Mouse (Mus musculus): ENCODE data around the gene Kdm2a. TPM values are rescaled to one million over a fixed set of nuclear protein-coding genes. Genes with fewer than 3 reads are reported as not detected.

The Kdm2a gene
- polyA plus RNA-seq, 1 experiment = 98.9 TPM

DNA sequence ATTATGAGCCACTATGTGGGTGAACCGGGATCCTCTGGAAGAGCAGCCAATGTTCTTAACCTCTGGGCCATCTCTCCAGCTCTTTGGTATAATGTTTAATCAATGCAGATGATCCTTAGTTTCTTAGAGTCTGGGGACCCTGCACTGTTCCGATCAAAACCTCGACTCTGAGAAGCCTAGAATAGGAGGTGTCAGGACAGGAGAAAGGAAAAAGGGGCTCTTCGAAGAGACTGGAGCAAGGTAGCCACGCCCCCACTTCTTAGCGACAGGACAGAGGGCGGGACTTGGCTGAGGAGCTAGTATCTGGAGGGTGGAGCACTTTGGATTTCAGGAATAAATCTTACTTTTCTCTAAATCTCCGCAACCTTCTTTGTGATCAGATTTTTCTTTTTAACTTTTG, 42.1 kb upstream of the Kdm2a start:
- peaks cover 4% of the 10 kb centered on the region for H3K4me1 ChIP-seq (ENCODE audit: control insufficient read depth, insufficient read depth, insufficient read length)
- DNase-seq (ENCODE audit: low read depth in 1 of 2, low spot score in 2 of 2) = no peak
- H3K27me3 ChIP-seq (ENCODE audit: control insufficient read depth, insufficient read depth, low read length) = peaks cover 13% of the 10 kb centered on the region
- no peaks in the 10 kb centered on the region for H3K36me3 ChIP-seq (ENCODE audit: control insufficient read depth, insufficient read depth, low read length)
- no peak overlapping the region for H3K27ac ChIP-seq (ENCODE audit: insufficient read depth, low read length)
- no peak for TF ChIP-seq POLR2A (IDR thresholded peaks at IDR 0.05; ENCODE audit: low read depth, low read length)
- TF ChIP-seq CTCF (IDR thresholded peaks at IDR 0.05; ENCODE audit: extremely low read depth, insufficient read depth, insufficient read length, insufficient replicate concordance) = no peak
- 21% methylated on average over 8 of the region's 8 CpGs for WGBS
- H3K4me3 ChIP-seq (ENCODE audit: extremely low read depth, insufficient read depth, insufficient read length) = no peak overlapping the region

DNA sequence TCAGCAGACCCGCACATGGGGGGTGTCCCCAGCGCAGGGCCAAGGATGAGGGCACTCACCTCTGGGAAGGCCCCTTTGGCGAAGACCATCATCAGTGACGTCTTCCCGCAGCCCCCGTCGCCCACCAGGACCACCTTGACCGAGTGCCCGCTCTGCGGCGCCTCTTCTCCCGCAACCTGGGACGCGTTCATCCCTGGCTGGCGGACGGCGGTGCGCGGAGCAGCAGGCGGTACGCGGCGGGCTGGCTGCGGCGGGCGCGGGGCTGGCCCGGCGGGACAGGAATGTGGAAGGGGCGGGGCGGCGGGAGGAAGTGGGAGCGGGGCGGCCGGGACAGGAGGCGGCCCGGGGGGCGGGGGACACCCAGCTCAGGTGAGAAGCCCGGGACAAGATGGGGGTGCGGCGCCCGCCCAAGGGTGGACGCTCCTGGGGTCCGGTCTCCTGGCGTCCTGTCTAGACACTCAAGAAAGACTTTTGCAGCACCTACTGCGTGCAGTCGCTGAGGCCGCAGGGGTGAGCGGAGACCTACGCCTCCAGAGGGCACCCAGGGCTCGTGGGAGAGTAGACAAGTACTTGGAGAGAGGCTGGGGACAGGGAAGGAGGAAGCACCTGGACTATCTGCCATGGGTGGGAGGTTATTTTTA, 41.2 kb upstream of the Kdm2a start, which contains the start of gene Rhod:
Gene Rhod (minus strand): TSS at position 272 of the 641 bp plus-strand sequence.
- H3K27me3 ChIP-seq (ENCODE audit: control insufficient read depth, insufficient read depth, low read length) = peaks cover 13% of the 10 kb centered on the region
- WGBS = 3% methylated on average over 44 of the region's 51 CpGs
- H3K4me1 ChIP-seq (ENCODE audit: control insufficient read depth, insufficient read depth, insufficient read length) = peaks cover 4% of the 10 kb centered on the region
- H3K36me3 ChIP-seq (ENCODE audit: control insufficient read depth, insufficient read depth, low read length) = no peaks in the 10 kb centered on the region
- peak in 1 of 2 experiments; percentile 21 for DNase-seq (ENCODE audit: low read depth in 1 of 2, low spot score in 2 of 2)
- no peak within 1 kb of the TSS; the same call in 1 of the 2 replicates for H3K27ac ChIP-seq (ENCODE audit: insufficient read depth, low read length)
- TF ChIP-seq POLR2A (IDR thresholded peaks at IDR 0.05; ENCODE audit: low read depth, low read length) (no peak), CTCF (IDR thresholded peaks at IDR 0.05; ENCODE audit: extremely low read depth, insufficient read depth, insufficient read length, insufficient replicate concordance) (no peak)
- peak within 1 kb of the TSS; percentile 39; the same call in 1 of the 2 replicates for H3K4me3 ChIP-seq (ENCODE audit: extremely low read depth, insufficient read depth, insufficient read length)

DNA sequence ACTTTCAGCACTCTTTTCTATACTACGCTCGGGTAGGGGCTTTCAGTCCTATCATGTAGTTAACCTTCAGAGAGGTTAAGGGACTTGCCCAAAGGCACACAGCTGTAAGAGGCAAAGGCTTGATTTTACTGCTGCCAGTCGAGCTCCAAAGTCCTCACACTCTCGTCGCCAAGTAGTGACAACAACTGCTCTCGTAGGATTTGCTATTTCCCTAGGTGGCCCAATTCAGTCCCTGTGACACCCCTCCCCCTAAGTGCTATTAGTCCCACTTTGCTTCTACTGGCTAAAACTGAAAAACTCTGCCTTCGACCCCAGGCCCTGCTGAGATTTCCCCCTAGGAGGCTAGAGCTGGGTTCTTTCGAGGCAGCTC, 40.7 kb upstream of the Kdm2a start:
- Histone ChIP-seq H3K27ac (ENCODE audit: insufficient read depth, low read length) (no peak overlapping the region), H3K4me1 (ENCODE audit: control insufficient read depth, insufficient read depth, insufficient read length) (peaks cover 4% of the 10 kb centered on the region), H3K27me3 (ENCODE audit: control insufficient read depth, insufficient read depth, low read length) (peaks cover 13% of the 10 kb centered on the region), H3K4me3 (ENCODE audit: extremely low read depth, insufficient read depth, insufficient read length) (peak overlapping the region; percentile 30; the same call in 1 of the 2 replicates), H3K36me3 (ENCODE audit: control insufficient read depth, insufficient read depth, low read length) (no peaks in the 10 kb centered on the region)
- DNase-seq (ENCODE audit: low read depth in 1 of 2, low spot score in 2 of 2) = no peak
- TF ChIP-seq CTCF (IDR thresholded peaks at IDR 0.05; ENCODE audit: extremely low read depth, insufficient read depth, insufficient read length, insufficient replicate concordance) (no peak), POLR2A (IDR thresholded peaks at IDR 0.05; ENCODE audit: low read depth, low read length) (no peak)
- 29% methylated on average over 8 of the region's 8 CpGs for WGBS

DNA sequence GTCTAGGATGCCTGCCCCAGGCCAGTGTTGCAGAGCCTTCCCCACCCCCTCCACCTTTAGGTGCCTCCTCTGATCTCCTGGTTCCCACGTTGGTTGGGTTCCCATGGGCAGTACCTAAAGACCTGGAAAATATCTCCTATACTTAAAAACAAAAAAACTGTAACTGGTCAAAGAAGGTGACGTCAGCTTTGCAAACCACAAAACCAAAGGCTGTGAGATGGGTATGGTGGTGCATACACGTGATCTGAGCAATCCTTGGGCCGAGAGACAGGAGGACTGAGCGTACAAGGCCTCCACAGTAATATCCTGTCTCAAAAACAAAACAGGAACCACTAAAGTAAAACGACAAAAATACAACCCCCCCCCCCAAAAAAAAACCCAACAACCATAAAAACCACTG, 39.8 kb upstream of the Kdm2a start:
- Histone ChIP-seq H3K4me3 (ENCODE audit: extremely low read depth, insufficient read depth, insufficient read length) (no peak overlapping the region), H3K27me3 (ENCODE audit: control insufficient read depth, insufficient read depth, low read length) (peaks cover 13% of the 10 kb centered on the region), H3K36me3 (ENCODE audit: control insufficient read depth, insufficient read depth, low read length) (no peaks in the 10 kb centered on the region), H3K27ac (ENCODE audit: insufficient read depth, low read length) (no peak overlapping the region), H3K4me1 (ENCODE audit: control insufficient read depth, insufficient read depth, insufficient read length) (peaks cover 4% of the 10 kb centered on the region)
- DNase-seq (ENCODE audit: low read depth in 1 of 2, low spot score in 2 of 2) = peak in 1 of 2 experiments; percentile 22
- TF ChIP-seq CTCF (IDR thresholded peaks at IDR 0.05; ENCODE audit: extremely low read depth, insufficient read depth, insufficient read length, insufficient replicate concordance) (no peak), POLR2A (IDR thresholded peaks at IDR 0.05; ENCODE audit: low read depth, low read length) (no peak)
- 13% methylated on average over 6 of the region's 6 CpGs for WGBS

DNA sequence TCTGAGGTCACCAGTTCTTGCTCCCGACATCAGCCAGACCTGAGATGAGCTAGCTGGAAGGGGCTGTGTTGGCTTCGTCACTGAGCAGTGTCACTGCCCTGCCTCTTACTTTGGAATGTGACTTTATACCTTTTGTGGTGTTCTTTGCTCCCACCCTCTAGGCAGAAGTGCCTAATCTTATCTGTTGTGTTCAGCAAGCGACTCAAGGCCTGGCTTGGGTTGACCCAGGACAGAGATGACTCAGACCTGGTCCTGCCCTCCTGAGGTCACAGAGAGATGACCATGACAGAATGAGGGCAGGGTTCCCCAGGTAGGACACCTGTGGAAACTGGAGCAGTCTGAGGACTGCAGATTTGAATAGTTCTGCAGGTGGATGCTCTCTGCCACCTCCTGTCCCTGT, 38.2 kb upstream of the Kdm2a start:
- H3K27ac ChIP-seq (ENCODE audit: insufficient read depth, low read length) = no peak overlapping the region
- WGBS = 82% methylated on average over 3 of the region's 3 CpGs
- DNase-seq (ENCODE audit: low read depth in 1 of 2, low spot score in 2 of 2) = no peak
- H3K27me3 ChIP-seq (ENCODE audit: control insufficient read depth, insufficient read depth, low read length) = peaks cover 13% of the 10 kb centered on the region
- no peak for TF ChIP-seq CTCF (IDR thresholded peaks at IDR 0.05; ENCODE audit: extremely low read depth, insufficient read depth, insufficient read length, insufficient replicate concordance)
- TF ChIP-seq POLR2A (IDR thresholded peaks at IDR 0.05; ENCODE audit: low read depth, low read length) = no peak
- H3K4me1 ChIP-seq (ENCODE audit: control insufficient read depth, insufficient read depth, insufficient read length) = peaks cover 4% of the 10 kb centered on the region
- no peak overlapping the region for H3K4me3 ChIP-seq (ENCODE audit: extremely low read depth, insufficient read depth, insufficient read length)
- H3K36me3 ChIP-seq (ENCODE audit: control insufficient read depth, insufficient read depth, low read length) = no peaks in the 10 kb centered on the region

DNA sequence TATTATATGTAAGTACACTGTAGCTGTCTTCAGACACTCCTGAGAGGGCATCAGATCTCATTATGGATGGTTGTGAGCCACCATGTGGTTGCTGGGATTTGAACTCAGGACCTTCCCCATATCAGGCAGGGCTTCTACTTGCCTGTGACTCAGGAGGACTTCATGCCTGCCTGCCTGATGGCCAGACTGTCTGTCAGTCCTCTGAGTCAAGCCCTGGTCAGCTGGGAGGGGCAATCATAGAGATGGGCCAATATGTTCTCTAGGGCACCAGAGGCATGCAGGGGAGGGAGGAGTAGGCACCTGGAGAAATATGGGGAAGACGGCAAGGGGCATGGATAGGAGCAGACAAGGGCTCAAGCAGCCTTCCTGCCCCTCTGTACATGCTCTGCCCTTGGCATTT, 36.9 kb upstream of the Kdm2a start:
- no peak for TF ChIP-seq CTCF (IDR thresholded peaks at IDR 0.05; ENCODE audit: extremely low read depth, insufficient read depth, insufficient read length, insufficient replicate concordance)
- no peak for TF ChIP-seq POLR2A (IDR thresholded peaks at IDR 0.05; ENCODE audit: low read depth, low read length)
- WGBS = 78% methylated on average over 1 of the region's 1 CpGs
- H3K4me1 ChIP-seq (ENCODE audit: control insufficient read depth, insufficient read depth, insufficient read length) = peaks cover 4% of the 10 kb centered on the region
- no peak for DNase-seq (ENCODE audit: low read depth in 1 of 2, low spot score in 2 of 2)
- H3K27ac ChIP-seq (ENCODE audit: insufficient read depth, low read length) = no peak overlapping the region
- peaks cover 10% of the 10 kb centered on the region for H3K27me3 ChIP-seq (ENCODE audit: control insufficient read depth, insufficient read depth, low read length)
- H3K36me3 ChIP-seq (ENCODE audit: control insufficient read depth, insufficient read depth, low read length) = no peaks in the 10 kb centered on the region
- no peak overlapping the region for H3K4me3 ChIP-seq (ENCODE audit: extremely low read depth, insufficient read depth, insufficient read length)

DNA sequence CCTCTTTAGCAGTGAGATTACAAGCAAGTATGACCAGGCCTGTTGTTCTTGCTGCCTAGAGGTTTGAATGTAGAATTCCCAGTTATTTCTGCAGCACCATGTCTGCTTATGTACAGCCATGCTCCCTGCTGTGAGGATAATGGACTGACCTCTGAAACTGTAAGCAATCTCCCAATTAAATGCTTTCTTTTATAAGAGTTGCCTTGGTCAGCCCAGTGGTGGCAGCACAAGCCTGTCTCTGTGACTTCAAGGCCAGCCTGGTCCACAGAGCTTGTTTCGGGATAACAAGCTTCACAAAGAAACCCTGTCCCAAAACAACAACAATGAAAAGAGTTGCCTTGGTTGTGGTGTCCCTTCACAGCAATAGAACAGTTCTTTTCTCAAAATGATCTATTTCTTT, 35.7 kb upstream of the Kdm2a start:
- no peaks in the 10 kb centered on the region for H3K36me3 ChIP-seq (ENCODE audit: control insufficient read depth, insufficient read depth, low read length)
- no peak overlapping the region for H3K27ac ChIP-seq (ENCODE audit: insufficient read depth, low read length)
- DNase-seq (ENCODE audit: low read depth in 1 of 2, low spot score in 2 of 2) = no peak
- H3K4me3 ChIP-seq (ENCODE audit: extremely low read depth, insufficient read depth, insufficient read length) = no peak overlapping the region
- TF ChIP-seq CTCF (IDR thresholded peaks at IDR 0.05; ENCODE audit: extremely low read depth, insufficient read depth, insufficient read length, insufficient replicate concordance) (no peak), POLR2A (IDR thresholded peaks at IDR 0.05; ENCODE audit: low read depth, low read length) (no peak)
- peaks cover 4% of the 10 kb centered on the region; the same call in 1 of the 2 replicates for H3K4me1 ChIP-seq (ENCODE audit: control insufficient read depth, insufficient read depth, insufficient read length)
- no peaks in the 10 kb centered on the region for H3K27me3 ChIP-seq (ENCODE audit: control insufficient read depth, insufficient read depth, low read length)
- WGBS = 94% methylated on average over 1 of the region's 1 CpGs

Measured in spleen, adult 2 months (tissue).